Mouse (Mus musculus) cortical plate, adult 2 months (tissue): ENCODE results near the gene Wdr91.

Source experiments
- CTCF ChIP-seq: fragments of 200-500 bp; IDR thresholded peaks from 2 replicates; pipeline ENCODE4 v1.5.1; 2011; ENCODE audit warnings: mild to moderate bottlenecking, control low read depth, low read length; ENCODE audit not compliant: insufficient read depth; ENCODE audit errors: extremely low read depth
- POLR2A ChIP-seq: fragments of 200-500 bp; IDR thresholded peaks from 2 replicates; pipeline ENCODE4 v1.6.1; 2011; ENCODE audit warnings: mild to moderate bottlenecking, low read length, control low read depth; ENCODE audit not compliant: insufficient read depth; ENCODE audit errors: extremely low read depth

DNA sequence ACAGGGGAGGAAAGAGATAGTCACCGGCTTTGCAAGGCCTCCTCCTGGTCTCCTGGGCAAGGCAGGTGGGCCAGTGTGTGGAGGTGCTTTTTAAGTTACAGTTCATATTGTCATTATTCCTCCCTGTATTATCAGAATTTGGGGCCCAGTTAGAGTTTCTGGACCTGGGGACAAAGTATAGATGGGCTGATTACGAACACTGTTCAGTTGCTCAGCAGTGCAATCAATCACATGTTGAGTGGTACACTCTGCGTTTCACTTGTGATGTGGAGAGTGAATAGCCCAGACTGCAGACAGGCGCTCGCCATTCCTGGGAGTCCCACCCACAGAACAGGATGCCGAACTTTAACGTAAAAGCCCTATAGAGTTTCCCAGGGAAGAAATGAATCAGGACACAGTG lies 26.0 kb downstream of the Wdr91 start:
- TF ChIP-seq CTCF (no peak), POLR2A (no peak)
